Mouse (Mus musculus) lung, postnatal 0 days (tissue): Measurements from ENCODE around the gene Chml. TPM values are rescaled to one million over a fixed set of nuclear protein-coding genes. Genes with fewer than 3 reads are reported as not detected.

Source experiments
- ATAC-seq: fragments of 200-750 bp; cut with Nextera tagmentation; 2 replicates; pipeline ENCODE4 v1.8.0; 2017; ENCODE audit warnings: moderate library complexity
- DNase-seq: peaks from one replicate; pipeline ENCODE4 v3.0.0-alpha.2; 2016; ENCODE audit warnings: low spot score
- H3K27ac ChIP-seq: fragments of 300-500 bp; sonication (generic); 2 replicates; pipeline ENCODE4 v1.5.1; 2014; ENCODE audit warnings: antibody characterized with exemption, mild to moderate bottlenecking, low read length, mixed read lengths
- H3K27me3 ChIP-seq: fragments of 300-500 bp; sonication (generic); replicated peaks from 2 replicates; pipeline ENCODE4 v1.6.1; 2014; ENCODE audit warnings: low read length, mixed read lengths; ENCODE audit not compliant: insufficient read depth
- H3K36me3 ChIP-seq: fragments of 300-500 bp; sonication (generic); 2 replicates; pipeline ENCODE4 v1.6.1; 2014; ENCODE audit warnings: low read length, mixed read lengths; ENCODE audit not compliant: insufficient read depth
- H3K4me1 ChIP-seq: fragments of 300-500 bp; sonication (generic); 2 replicates; pipeline ENCODE4 v1.6.1; 2014; ENCODE audit warnings: antibody characterized with exemption, low read depth, low read length, mixed read lengths; ENCODE audit not compliant: insufficient read depth
- H3K4me2 ChIP-seq: fragments of 300-500 bp; sonication (generic); replicated peaks from 2 replicates; pipeline ENCODE4 v1.6.1; 2014; ENCODE audit warnings: low read depth, mild to moderate bottlenecking, low read length, moderate library complexity, mixed read lengths
- H3K4me3 ChIP-seq: fragments of 300-500 bp; sonication (generic); 2 replicates; pipeline ENCODE4 v1.5.1; 2014; ENCODE audit warnings: low read depth, low read length
- H3K9ac ChIP-seq: fragments of 300-500 bp; sonication (generic); replicated peaks from 2 replicates; pipeline ENCODE4 v1.6.1; 2014; ENCODE audit warnings: low read depth, mild to moderate bottlenecking
- H3K9me3 ChIP-seq: fragments of 300-500 bp; sonication (generic); 2 replicates; pipeline ENCODE4 v1.6.1; 2016; ENCODE audit warnings: low read length, mixed read lengths
- CTCF ChIP-seq: IDR thresholded peaks from 2 replicates; pipeline ENCODE4 v1.5.1; 2016; ENCODE audit warnings: antibody characterized with exemption, mild to moderate bottlenecking
- EP300 ChIP-seq: IDR thresholded peaks from 2 replicates; pipeline ENCODE4 v1.6.1; 2016; ENCODE audit warnings: antibody characterized with exemption, mild to moderate bottlenecking, control low read depth
- WGBS: fragments of 180-500 bp; shearing (Covaris S2); extraction: QIAGEN DNeasy Blood & Tissue Kit; methylation state at CpG from one replicate; pipeline ENCODE4 v1.1.7; 2014; 5-methylcytosine and 5-hydroxymethylcytosine counted together
- polyA plus RNA-seq: library from polyadenylated mRNA; unstranded; fragments of >200 nt; fragmentation: Nextera tagmentation; extraction: Ambion mirVana; gene quantifications from 2 replicates; pipeline ENCODE4 v1.2.1, GENCODE M21; 2015

Chml gene
- polyA plus RNA-seq, 1 experiment from 2014 or later: 1.2 TPM

DNA sequence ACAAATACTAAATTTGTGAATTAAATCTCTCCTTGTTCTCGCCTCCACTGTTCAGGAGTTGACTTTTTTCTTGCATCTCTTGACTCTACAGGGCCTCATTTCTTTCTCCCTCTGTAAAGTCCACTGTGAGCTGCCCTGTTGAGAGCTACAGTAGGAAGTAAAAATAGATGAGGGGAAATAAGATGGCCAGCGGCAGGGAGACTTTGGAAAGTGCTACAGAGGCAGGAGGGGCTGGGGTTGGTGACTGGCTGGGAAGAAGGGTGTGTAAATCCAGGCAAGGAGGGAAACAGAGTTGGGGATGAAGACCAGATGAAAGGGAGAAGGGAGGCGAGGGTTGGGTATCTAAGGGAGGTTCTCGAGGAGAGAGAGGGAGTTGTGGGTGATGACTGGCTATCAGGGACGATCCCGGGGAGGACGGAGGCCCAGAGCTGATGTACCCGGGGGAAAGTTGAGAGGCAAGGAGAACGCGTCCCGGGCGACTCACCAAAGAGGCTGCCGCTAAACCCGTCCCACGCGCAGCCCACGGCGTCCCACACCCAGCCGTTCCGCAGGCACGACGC is 935 bp downstream of the Chml start:
- no peaks in the 10 kb centered on the region for H3K9me3 ChIP-seq
- H3K36me3 ChIP-seq: no peaks in the 10 kb centered on the region
- H3K27me3 ChIP-seq: no peaks in the 10 kb centered on the region
- peak overlapping the region; percentile 70 for H3K27ac ChIP-seq
- peak overlapping the region; percentile 65 for H3K9ac ChIP-seq
- peak overlapping the region; percentile 69 for H3K4me3 ChIP-seq
- DNase-seq (peak; percentile 21), ATAC-seq (no peak)
- TF ChIP-seq EP300 (no peak), CTCF (no peak)
- H3K4me1 ChIP-seq: peaks cover 6% of the 10 kb centered on the region; the same call in 1 of the 2 replicates
- 1% methylated on average over 22 of the region's 22 CpGs for WGBS
- peak overlapping the region; percentile 95 for H3K4me2 ChIP-seq

DNA sequence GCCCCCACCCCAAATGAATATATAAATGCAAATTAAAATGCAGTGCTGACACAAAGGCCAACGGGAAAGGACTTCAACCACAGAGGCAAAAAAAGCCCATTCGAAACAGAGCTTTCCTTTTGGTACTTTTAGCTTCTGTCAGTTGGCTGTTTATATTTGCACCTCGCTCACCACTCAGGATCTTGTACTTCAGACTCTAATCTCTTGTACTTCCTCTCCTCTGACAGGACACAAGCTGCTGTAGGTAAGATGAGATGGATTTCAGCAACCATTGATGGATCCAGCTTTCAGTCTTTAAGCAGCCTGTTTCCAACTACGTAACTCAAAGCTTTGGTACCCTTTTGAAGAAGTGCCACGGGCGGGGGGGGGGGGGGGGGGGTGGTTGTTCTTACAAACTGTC is 11.7 kb downstream of the Chml start:
- no peak for ATAC-seq
- Histone ChIP-seq H3K27ac (no peak overlapping the region), H3K4me2 (no peak overlapping the region), H3K4me1 (no peaks in the 10 kb centered on the region), H3K9ac (no peak overlapping the region), H3K9me3 (no peaks in the 10 kb centered on the region), H3K4me3 (no peak overlapping the region), H3K27me3 (no peaks in the 10 kb centered on the region), H3K36me3 (no peaks in the 10 kb centered on the region)
- DNase-seq: no peak
- TF ChIP-seq EP300 (no peak), CTCF (no peak)
- 57% methylated on average over 6 of the region's 6 CpGs for WGBS

DNA sequence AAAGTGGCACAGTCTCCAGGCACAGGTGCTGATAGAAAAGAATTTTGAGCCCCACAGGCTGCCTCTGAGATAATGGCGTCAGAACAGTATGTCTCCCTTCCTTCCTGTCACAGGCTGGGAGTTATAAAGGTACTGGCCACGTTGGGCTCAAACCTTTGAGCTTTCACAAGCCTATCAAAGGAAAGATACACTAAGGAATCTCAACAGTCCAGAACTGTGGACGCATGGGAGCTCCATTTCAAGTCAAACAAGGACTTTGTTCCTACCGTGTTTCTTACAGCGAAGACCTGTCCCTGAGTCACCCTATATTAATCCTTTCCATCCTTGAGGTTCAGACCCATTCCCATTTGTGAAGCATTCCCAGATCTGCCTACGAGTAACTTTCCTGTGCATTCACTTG is 15.2 kb downstream of the Chml start:
- DNase-seq: no peak
- Histone ChIP-seq H3K9ac (no peak overlapping the region), H3K27ac (no peak overlapping the region), H3K27me3 (no peaks in the 10 kb centered on the region), H3K9me3 (no peaks in the 10 kb centered on the region), H3K36me3 (no peaks in the 10 kb centered on the region), H3K4me2 (no peak overlapping the region), H3K4me1 (no peaks in the 10 kb centered on the region), H3K4me3 (no peak overlapping the region)
- ATAC-seq: no peak
- WGBS: 76% methylated on average over 6 of the region's 6 CpGs
- TF ChIP-seq EP300 (no peak), CTCF (no peak)

DNA sequence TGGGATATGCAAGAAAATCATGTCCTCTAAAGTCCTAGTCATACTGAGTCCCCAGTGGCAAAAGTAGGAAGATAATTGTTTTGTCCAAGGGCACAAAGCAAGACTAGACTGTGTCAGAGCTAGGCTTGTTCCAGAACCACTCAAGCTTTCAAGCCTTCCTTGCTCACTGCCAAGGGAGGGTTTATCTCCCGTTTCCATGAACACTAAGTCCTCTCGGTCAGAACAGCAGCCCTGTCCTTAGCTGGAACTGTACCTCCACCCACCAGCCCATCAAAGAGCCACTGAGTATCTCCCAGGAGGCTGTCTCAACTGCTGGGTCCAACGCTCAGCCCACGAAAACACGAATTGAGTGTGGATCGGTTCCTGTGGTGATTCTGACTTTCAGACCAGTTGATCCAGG is 17.6 kb downstream of the Chml start:
- H3K27ac ChIP-seq: no peak overlapping the region
- WGBS: 78% methylated on average over 6 of the region's 6 CpGs
- ATAC-seq (no peak), DNase-seq (no peak)
- no peak overlapping the region for H3K9ac ChIP-seq
- no peaks in the 10 kb centered on the region for H3K9me3 ChIP-seq
- no peak overlapping the region for H3K4me2 ChIP-seq
- no peaks in the 10 kb centered on the region for H3K27me3 ChIP-seq
- no peaks in the 10 kb centered on the region for H3K36me3 ChIP-seq
- H3K4me1 ChIP-seq: no peaks in the 10 kb centered on the region
- no peak overlapping the region for H3K4me3 ChIP-seq
- TF ChIP-seq CTCF (no peak), EP300 (no peak)

DNA sequence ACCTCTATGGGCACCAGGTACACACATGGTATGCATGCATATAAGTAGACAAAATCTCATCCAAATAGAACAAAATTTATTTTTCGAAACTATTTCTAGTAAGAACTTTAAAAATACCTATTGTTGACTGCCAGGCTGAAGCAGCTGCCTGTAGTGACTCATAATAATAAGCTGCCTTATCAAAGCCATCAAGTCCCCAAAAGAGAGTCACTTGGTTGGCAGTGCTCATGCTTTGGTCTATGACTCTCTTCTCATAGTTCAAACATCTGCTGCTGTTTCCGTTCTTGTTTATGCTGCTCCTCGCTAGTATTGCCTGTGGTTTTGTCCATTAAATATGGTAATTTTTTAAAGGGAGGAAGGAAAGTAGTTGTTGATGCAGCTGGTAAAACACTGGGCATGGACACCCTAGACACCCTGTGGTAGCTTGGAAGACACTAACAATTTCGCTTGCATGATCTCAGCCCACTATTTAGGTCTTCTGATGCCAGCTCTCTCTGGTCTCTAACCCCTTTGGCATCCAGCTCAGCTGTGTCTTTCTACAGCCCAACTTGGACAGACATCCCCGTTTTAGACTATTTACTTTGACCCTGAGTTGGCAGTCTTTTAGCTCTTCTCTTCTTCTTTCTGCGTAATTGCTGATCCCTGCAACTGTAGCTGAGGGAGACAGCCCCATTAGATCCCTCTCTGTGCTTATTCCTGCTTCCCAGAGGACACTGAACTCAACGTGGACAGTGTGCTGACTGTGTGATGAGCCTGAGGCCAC is 19.0 kb downstream of the Chml start:
- no peak overlapping the region for H3K27ac ChIP-seq
- no peak overlapping the region for H3K4me3 ChIP-seq
- H3K9me3 ChIP-seq: no peaks in the 10 kb centered on the region
- no peak for TF ChIP-seq CTCF
- TF ChIP-seq EP300: no peak
- H3K4me1 ChIP-seq: no peaks in the 10 kb centered on the region
- WGBS: 73% methylated on average over 7 of the region's 7 CpGs
- no peaks in the 10 kb centered on the region for H3K36me3 ChIP-seq
- no peak overlapping the region for H3K4me2 ChIP-seq
- H3K27me3 ChIP-seq: no peaks in the 10 kb centered on the region
- no peak overlapping the region for H3K9ac ChIP-seq
- DNase-seq: no peak
- no peak for ATAC-seq

DNA sequence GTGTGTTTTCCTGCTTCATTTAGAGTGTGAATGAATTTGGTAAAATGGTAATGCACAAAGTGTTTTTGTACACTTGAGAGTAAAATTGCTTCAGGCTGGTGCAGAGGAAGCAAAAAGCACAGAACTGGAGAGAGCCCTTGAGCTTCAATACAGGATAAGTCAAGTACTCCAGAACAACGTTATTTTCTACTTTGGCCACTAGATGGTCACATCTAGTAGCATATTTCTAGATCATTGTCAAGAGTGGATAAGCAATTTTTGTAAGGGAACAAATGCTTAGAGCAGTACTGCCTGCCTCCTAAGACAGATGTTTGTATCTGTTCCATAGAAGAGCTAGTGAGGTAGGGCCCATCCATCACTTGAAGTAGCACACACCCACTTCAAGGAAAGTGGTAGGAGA is 21.1 kb downstream of the Chml start:
- Histone ChIP-seq H3K9ac (no peak overlapping the region), H3K27me3 (no peaks in the 10 kb centered on the region), H3K4me2 (no peak overlapping the region), H3K4me1 (no peaks in the 10 kb centered on the region), H3K27ac (no peak overlapping the region), H3K4me3 (no peak overlapping the region), H3K36me3 (no peaks in the 10 kb centered on the region), H3K9me3 (no peaks in the 10 kb centered on the region)
- WGBS: 8% methylated on average over 1 of the region's 1 CpGs
- DNase-seq: peak; percentile 72
- ATAC-seq: peak; percentile 37; the same call in 1 of the 2 replicates
- TF ChIP-seq CTCF: peak; percentile 56
- TF ChIP-seq EP300: no peak
